Mouse (Mus musculus) forebrain, embryonic 12.5 days (tissue): ENCODE measurements around the gene Serpina1a. TPM values are rescaled to one million over a fixed set of nuclear protein-coding genes. Genes with fewer than 3 reads are reported as not detected.
"Not testable (repeated sequence)": the region's sequence is repeated elsewhere in the genome, so short reads cannot be mapped to it uniquely, and the experiment has no call there.

Experiments used
- ATAC-seq: fragments of 200-750 bp; cut with Nextera tagmentation; 2 replicates; pipeline ENCODE4 v1.8.0; 2017; ENCODE audit warnings: moderate TSS enrichment; ENCODE audit not compliant: low FRiP score
- H3K27ac ChIP-seq: fragments of 300-500 bp; sonication (generic); 2 replicates; pipeline ENCODE4 v1.5.1; 2016; ENCODE audit warnings: mild to moderate bottlenecking
- H3K27me3 ChIP-seq: fragments of 300-500 bp; sonication (generic); 2 replicates; pipeline ENCODE4 v1.6.1; 2016; ENCODE audit warnings: mild to moderate bottlenecking
- H3K36me3 ChIP-seq: fragments of 300-500 bp; sonication (generic); replicated peaks from 2 replicates; pipeline ENCODE4 v1.6.1; 2016; ENCODE audit warnings: mild to moderate bottlenecking
- H3K4me1 ChIP-seq: fragments of 300-500 bp; sonication (generic); 2 replicates; pipeline ENCODE4 v1.6.1; 2016
- H3K4me2 ChIP-seq: fragments of 300-500 bp; sonication (generic); 2 replicates; pipeline ENCODE4 v1.6.1; 2016; ENCODE audit warnings: mild to moderate bottlenecking, moderate library complexity
- H3K4me3 ChIP-seq: fragments of 300-500 bp; sonication (generic); replicated peaks from 2 replicates; pipeline ENCODE4 v1.5.1; 2016; ENCODE audit warnings: mild to moderate bottlenecking
- H3K9ac ChIP-seq: fragments of 300-500 bp; sonication (generic); 2 replicates; pipeline ENCODE4 v1.6.1; 2016; ENCODE audit warnings: mild to moderate bottlenecking
- H3K9me3 ChIP-seq: fragments of 300-500 bp; sonication (generic); 2 replicates; pipeline ENCODE4 v1.6.1; 2016
- WGBS: fragments of 180-500 bp; shearing (Covaris S2); methylation state at CpG from one replicate; pipeline ENCODE4 v1.1.7; 2016; 5-methylcytosine and 5-hydroxymethylcytosine counted together
- polyA plus RNA-seq: library from polyadenylated mRNA; unstranded; fragments of >200 nt; fragmentation: Nextera tagmentation; extraction: Ambion mirVana; gene quantifications from 2 replicates; pipeline ENCODE4 v1.2.1, GENCODE M21; 2016

Serpina1a gene
- not detected in 2 replicates for polyA plus RNA-seq

DNA sequence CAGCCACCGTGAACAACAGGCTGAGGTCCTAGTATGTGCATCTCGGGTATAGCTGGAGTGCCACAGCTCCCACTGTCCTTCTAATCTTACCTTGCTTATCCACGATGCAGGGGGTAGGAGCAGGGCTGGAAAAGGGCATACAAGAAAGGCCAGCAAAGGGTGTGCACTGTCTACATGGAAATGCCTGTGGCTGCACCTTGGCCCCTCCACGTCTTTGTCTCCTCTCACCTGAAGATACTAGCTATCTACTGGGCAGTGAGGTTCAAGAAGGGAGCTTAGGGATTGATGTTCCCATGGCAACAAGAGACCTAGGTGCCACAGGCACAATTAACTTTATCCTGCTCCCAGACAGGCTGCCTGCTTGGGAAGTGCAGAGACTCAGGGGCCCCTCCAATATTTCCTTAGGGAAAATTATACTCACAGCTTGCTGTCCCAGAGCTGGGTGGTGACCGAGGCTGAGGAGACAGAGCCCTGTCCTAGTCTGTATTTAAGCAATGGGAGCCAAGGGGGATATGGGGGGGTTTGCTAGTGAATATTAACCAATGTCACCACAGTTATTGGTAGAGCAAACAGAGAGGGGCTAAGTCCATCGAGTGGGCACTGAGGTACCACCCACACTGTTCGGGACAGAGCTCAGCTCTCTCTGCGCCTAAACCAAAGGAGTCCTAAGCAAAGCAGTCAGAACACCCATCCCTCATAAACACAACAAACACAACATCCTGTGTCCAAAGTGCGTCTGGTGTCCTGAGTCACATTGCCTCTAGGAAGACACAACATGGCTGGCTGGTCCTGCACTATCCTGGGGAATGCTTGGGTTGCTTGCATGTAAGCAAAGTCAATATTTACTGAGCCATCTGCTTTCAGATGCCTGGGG is at the start of gene Serpina1a:
Serpina1a (minus strand) TSS at position 462 of the 874 bp plus-strand sequence.
- not testable (repeated sequence) for H3K4me3 ChIP-seq, H3K27ac ChIP-seq, H3K9ac ChIP-seq, H3K4me2 ChIP-seq, H3K27me3 ChIP-seq, ATAC-seq, H3K36me3 ChIP-seq, H3K4me1 ChIP-seq
- 82% methylated on average over 9 of the region's 9 CpGs for WGBS
- peaks cover 15% of the 10 kb centered on the region; the same call in 1 of the 2 replicates for H3K9me3 ChIP-seq

DNA sequence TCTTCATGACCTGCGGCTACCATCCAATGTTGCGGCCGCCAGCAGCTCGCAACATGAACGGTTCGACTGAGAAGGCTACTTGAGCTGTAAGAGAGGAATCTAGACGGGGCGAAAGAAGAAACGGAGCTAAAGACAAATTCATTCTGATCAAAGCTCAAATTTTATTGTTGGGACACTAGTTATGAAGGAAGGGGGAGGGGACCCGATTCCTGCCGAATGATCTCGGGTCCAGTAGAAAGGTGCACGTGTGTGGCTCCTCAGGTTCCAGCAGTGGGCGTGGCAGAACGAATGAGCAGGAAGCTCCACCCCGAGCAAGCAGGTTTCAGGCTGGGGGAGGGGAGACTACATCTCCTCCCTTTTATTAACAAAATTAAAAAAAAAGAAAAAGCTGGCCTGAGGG is 45.8 kb upstream of the Serpina1a start:
- not testable (repeated sequence) for H3K4me1 ChIP-seq, H3K4me2 ChIP-seq, ATAC-seq, H3K27me3 ChIP-seq, H3K9me3 ChIP-seq, H3K4me3 ChIP-seq, H3K9ac ChIP-seq, H3K27ac ChIP-seq, H3K36me3 ChIP-seq
- WGBS = 96% methylated on average over 12 of the region's 16 CpGs

DNA sequence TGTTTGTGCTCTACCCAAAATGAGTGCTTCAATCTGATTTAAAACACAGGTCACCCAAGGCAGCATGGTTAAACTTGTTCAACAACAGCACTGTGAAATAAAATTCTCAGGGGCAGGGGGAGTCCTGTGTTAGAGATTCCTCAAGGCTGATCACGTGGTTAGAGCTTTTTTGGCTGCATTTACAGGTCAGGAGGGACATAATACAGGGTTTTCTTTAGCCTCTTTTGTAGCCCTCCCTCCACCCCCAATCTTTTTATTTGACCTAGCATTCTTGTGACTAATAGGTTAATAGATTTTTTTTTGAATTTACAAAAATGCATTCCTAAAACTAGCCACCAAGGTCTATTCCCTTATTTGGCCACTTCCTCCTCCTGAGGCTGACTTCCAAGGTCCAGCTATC is 44.4 kb upstream of the Serpina1a start:
- H3K27ac ChIP-seq, H3K4me1 ChIP-seq, H3K9me3 ChIP-seq, ATAC-seq, H3K27me3 ChIP-seq, H3K9ac ChIP-seq, H3K4me2 ChIP-seq, H3K4me3 ChIP-seq, H3K36me3 ChIP-seq: not testable (repeated sequence)
- 32% methylated on average over 1 of the region's 1 CpGs for WGBS

DNA sequence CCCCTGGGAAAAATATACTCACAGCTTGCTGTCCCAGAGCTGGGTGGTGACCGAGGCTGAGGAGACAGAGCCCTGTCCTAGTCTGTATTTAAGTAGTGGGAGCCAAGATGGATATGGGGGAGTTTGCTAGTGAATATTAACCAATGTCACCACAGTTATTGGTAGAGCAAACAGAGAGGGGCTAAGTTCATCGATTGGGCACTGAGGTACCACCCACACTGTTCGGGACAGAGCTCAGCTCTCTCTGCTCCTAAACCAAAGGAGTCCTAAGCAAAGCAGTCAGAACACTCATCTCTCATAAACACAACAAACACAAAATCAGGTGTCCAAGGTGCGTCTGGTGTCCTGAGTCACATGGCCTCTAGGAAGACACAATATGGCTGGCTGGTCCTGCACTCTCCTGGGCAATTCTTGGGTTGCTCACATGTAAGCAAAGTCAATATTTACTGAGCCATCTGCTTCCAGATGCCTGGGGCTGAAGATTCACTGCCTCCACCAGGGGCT is 41.5 kb upstream of the Serpina1a start, which contains the start of gene Serpina1c:
Serpina1c (minus strand) TSS at position 51 of the 504 bp plus-strand sequence.
- H3K36me3 ChIP-seq, H3K27ac ChIP-seq, H3K4me2 ChIP-seq, ATAC-seq, H3K27me3 ChIP-seq, H3K4me1 ChIP-seq, H3K4me3 ChIP-seq, H3K9ac ChIP-seq: not testable (repeated sequence)
- 82% methylated on average over 4 of the region's 4 CpGs for WGBS
- H3K9me3 ChIP-seq = peaks cover 12% of the 10 kb centered on the region; the same call in 1 of the 2 replicates

DNA sequence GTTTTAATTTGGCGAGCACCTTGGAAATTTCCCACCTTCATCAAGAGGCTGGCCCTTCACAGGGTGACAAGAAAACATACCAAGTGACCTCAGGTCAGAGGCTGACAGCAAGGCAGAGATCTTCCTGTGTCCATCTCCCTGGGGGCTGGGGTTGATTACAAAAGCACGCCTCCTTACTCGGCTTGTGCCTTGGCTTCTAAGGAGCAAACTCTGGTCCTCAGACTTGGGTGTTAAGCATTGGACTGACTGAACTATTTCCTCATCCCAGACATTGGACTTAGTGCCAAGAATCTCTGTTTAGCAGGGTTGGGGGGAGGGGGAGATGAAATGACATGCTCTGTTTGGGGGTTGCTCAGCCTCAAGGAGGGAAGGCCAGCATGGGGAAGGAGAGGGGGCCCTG is 38.6 kb upstream of the Serpina1a start:
- not testable (repeated sequence) for H3K4me1 ChIP-seq, H3K27me3 ChIP-seq, H3K9ac ChIP-seq, H3K4me3 ChIP-seq, ATAC-seq, H3K36me3 ChIP-seq, H3K4me2 ChIP-seq, H3K27ac ChIP-seq
- 89% methylated on average over 3 of the region's 3 CpGs for WGBS
- peaks cover 12% of the 10 kb centered on the region; the same call in 1 of the 2 replicates for H3K9me3 ChIP-seq

DNA sequence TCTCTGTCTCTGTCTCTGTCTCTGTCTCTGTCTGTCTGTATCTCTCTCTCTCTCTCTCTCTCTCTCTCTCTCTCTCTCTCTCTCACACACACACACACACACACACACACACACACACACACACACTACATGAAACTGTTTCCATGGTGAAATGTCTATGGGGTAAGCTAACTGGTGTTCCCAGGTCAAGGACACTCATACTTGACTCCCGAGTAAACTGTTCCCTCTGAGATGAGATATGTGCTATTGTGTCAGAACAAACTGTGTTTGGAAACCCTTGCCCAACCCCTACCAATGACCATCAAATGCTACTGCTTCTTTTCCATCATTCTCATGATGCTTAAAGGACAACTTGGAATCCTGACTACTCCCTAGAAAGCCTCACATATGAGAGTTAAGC is 3.5 kb upstream of the Serpina1a start:
- ATAC-seq, H3K27me3 ChIP-seq, H3K4me2 ChIP-seq, H3K4me1 ChIP-seq, H3K27ac ChIP-seq, H3K36me3 ChIP-seq, H3K9ac ChIP-seq, H3K4me3 ChIP-seq: not testable (repeated sequence)
- WGBS = 96% methylated on average over 1 of the region's 1 CpGs
- peaks cover 15% of the 10 kb centered on the region; the same call in 1 of the 2 replicates for H3K9me3 ChIP-seq

DNA sequence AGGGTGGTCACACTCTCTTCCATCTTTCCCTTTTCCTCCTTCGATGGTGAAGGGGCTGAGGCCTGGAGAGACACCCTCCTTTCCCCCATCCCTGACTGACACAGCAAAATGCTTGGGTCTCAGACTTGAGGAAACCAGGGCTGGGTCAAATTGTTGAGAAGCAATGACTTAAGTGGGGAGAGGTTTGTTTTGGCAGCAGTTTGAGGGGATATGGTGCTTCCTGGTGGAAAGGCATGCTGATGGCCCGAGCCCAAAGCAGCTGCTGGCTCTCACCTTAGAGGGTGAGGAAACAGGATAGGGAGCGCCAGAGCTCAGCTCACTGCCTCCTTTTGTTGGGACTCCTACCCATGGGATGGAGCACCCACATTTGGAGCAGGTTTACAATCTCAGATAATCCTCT is 2.4 kb downstream of the Serpina1a start:
- no peak overlapping the region for H3K4me2 ChIP-seq
- WGBS = 91% methylated on average over 3 of the region's 3 CpGs
- H3K27me3 ChIP-seq = no peaks in the 10 kb centered on the region
- H3K4me3 ChIP-seq = no peak overlapping the region
- no peak overlapping the region for H3K27ac ChIP-seq
- no peaks in the 10 kb centered on the region for H3K4me1 ChIP-seq
- H3K9me3 ChIP-seq = peaks cover 11% of the 10 kb centered on the region; the same call in 1 of the 2 replicates
- no peak overlapping the region for H3K9ac ChIP-seq
- H3K36me3 ChIP-seq = no peaks in the 10 kb centered on the region
- ATAC-seq = no peak

DNA sequence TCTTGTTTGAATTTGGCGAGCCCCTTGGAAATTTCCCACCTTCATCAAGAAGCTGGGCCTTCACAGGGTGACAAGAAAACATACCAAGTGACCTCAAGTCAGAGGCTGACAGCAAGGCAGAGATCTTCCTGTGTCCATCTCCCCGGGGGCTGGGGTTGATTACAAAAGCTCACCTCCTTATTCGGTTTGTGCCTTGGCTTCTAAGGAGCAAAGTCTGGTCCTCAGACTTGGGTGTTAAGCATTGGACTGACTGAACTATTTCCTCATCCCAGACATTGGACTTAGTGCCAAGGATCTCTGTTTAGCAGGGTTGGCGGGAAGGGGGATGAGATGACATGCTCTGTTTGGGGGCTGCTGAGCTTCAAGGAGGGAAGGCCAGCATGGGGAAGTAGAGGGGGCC is 2.8 kb downstream of the Serpina1a start:
- not testable (repeated sequence) for H3K9me3 ChIP-seq, H3K4me3 ChIP-seq, H3K27me3 ChIP-seq, H3K27ac ChIP-seq, ATAC-seq, H3K4me2 ChIP-seq, H3K9ac ChIP-seq, H3K4me1 ChIP-seq, H3K36me3 ChIP-seq
- WGBS = 89% methylated on average over 3 of the region's 4 CpGs

DNA sequence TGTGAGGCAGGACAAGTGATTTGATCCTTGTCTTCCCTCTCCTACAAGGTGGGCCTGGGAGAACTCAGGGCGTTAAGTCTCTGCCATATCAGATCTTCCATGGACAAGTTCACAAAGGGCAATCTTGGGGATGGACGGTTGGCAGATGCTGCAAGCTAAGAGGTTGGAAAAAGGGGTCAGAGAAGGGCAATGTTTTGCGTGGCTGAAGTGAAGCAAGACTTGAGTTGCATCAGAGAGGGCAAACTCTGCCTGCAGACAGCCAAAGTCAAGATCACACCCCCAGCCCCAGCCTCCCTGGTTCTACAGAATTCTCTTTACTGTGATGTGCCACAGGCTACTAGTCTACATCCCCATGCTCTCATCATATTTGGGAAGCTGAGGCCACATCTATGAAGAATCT is 3.8 kb downstream of the Serpina1a start:
- not testable (repeated sequence) for H3K9me3 ChIP-seq, H3K4me1 ChIP-seq, H3K4me2 ChIP-seq, H3K27me3 ChIP-seq, ATAC-seq, H3K27ac ChIP-seq, H3K9ac ChIP-seq, H3K4me3 ChIP-seq, H3K36me3 ChIP-seq
- 75% methylated on average over 3 of the region's 3 CpGs for WGBS

DNA sequence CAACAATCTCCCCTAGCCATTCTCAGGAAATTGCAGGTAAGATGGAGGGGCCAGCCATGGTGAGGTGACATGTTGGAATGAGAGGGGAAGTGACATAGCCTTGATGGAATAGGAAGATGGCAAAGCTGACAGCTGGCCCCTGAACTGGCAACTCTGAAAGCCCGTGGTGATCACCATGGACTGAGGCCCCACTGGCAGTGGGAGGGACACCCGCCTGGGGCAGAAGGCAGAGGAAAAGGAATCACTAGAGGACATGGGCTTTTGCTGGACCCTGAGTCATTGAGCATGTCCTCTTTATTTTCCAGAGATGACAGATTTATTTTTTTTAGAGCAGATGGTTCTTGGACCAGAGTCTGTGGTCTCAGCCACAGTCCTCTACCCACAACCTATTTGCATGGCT is 10.3 kb downstream of the Serpina1a start:
- not testable (repeated sequence) for H3K27ac ChIP-seq, H3K9me3 ChIP-seq, H3K4me3 ChIP-seq, H3K4me2 ChIP-seq, ATAC-seq, H3K9ac ChIP-seq, H3K27me3 ChIP-seq, H3K4me1 ChIP-seq, H3K36me3 ChIP-seq
- WGBS = 84% methylated on average over 2 of the region's 2 CpGs

DNA sequence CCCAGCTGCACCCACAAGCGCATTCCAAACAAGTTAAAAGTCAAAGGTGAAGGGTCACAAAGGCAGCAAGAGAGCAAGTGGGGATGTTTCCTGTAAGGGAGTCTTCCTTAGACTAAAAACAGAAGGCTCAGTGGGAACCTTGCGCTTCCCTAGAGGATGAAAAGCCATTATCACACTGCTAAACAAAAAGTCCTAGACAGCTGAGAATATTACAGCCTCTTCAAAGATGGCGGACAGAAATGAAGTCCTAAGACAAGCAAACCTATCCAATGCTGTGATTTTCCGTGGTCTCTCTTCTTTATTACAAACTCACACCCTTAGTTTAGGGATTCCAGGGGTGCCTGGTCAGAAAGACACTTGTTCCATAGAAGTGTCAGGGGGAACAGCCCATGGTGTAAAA is 33.1 kb downstream of the Serpina1a start, which contains the start of gene Serpina1b:
Serpina1b (minus strand) TSS at position 101 of the 400 bp plus-strand sequence.
- H3K9ac ChIP-seq, ATAC-seq, H3K4me1 ChIP-seq, H3K4me3 ChIP-seq, H3K36me3 ChIP-seq, H3K4me2 ChIP-seq, H3K27me3 ChIP-seq, H3K27ac ChIP-seq: not testable (repeated sequence)
- 0 out of 2 replicates have a peak, but pooled peaks cover 11% of the 10 kb centered on the region for H3K9me3 ChIP-seq
- WGBS = 79% methylated on average over 4 of the region's 4 CpGs

DNA sequence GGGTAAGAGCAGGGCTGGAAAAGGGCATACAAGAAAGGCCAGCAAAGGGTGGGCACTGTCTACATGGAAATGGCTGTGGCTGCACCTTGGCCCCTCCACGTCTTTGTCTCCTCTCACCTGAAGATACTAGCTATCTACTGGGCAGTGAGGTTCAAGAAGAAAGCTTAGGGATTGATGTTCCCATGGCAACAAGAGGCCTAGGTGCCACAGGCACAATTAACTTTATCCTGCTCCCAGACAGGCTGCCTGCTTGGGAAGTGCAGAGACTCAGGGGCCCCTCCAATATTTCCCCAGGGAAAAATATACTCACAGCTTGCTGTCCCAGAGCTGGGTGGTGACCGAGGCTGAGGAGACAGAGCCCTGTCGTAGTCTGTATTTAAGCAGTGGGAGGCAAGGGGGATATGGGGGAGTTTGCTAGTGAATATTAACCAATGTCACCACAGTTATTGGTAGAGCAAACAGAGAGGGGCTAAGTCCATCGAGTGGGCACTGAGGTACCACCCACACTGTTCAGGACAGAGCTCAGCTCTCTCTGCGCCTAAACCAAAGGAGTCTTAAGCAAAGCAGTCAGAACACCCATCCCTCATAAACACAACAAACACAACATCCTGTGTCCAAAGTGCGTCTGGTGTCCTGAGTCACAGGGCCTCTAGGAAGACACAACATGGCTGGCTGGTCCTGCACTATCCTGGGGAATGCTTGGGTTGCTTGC is 35.5 kb downstream of the Serpina1a start:
- not testable (repeated sequence) for H3K27me3 ChIP-seq, ATAC-seq, H3K9ac ChIP-seq, H3K4me2 ChIP-seq, H3K27ac ChIP-seq, H3K4me3 ChIP-seq, H3K4me1 ChIP-seq, H3K36me3 ChIP-seq
- 82% methylated on average over 6 of the region's 6 CpGs for WGBS
- peaks cover 12% of the 10 kb centered on the region; the same call in 1 of the 2 replicates for H3K9me3 ChIP-seq
